Mouse (Mus musculus) forebrain, embryonic 16.5 days (tissue): ENCODE measurements around the gene Klhl26. TPM values are rescaled to one million over a fixed set of nuclear protein-coding genes. Genes with fewer than 3 reads are reported as not detected.

Experiments used
- ATAC-seq: fragments of 200-750 bp; cut with Nextera tagmentation; 2 replicates; pipeline ENCODE4 v1.8.0; 2017; ENCODE audit warnings: mild to moderate bottlenecking, moderate library complexity
- H3K27ac ChIP-seq: fragments of 300-500 bp; sonication (generic); 2 replicates; pipeline ENCODE4 v1.5.1; 2014; ENCODE audit warnings: low read length, control low read depth
- H3K27me3 ChIP-seq: fragments of 300-500 bp; sonication (generic); replicated peaks from 2 replicates; pipeline ENCODE4 v1.6.1; 2014; ENCODE audit warnings: low read length; ENCODE audit not compliant: control insufficient read depth, insufficient read depth
- H3K36me3 ChIP-seq: fragments of 300-500 bp; sonication (generic); 2 replicates; pipeline ENCODE4 v1.6.1; 2014; ENCODE audit not compliant: control insufficient read depth, insufficient read depth
- H3K4me1 ChIP-seq: fragments of 300-500 bp; sonication (generic); replicated peaks from 2 replicates; pipeline ENCODE4 v1.6.1; 2014; ENCODE audit warnings: low read length; ENCODE audit not compliant: control insufficient read depth, insufficient read depth
- H3K4me2 ChIP-seq: fragments of 300-500 bp; sonication (generic); 2 replicates; pipeline ENCODE4 v1.6.1; 2014; ENCODE audit warnings: mild to moderate bottlenecking, low read length, control low read depth
- H3K4me3 ChIP-seq: fragments of 300-500 bp; sonication (generic); replicated peaks from 2 replicates; pipeline ENCODE4 v1.5.1; 2014; ENCODE audit warnings: mild to moderate bottlenecking, low read length, control low read depth
- H3K9ac ChIP-seq: fragments of 300-500 bp; sonication (generic); replicated peaks from 2 replicates; pipeline ENCODE4 v1.6.1; 2014; ENCODE audit warnings: low read depth, low read length, control low read depth
- H3K9me3 ChIP-seq: fragments of 300-500 bp; sonication (generic); 2 replicates; pipeline ENCODE4 v1.6.1; 2016; ENCODE audit warnings: low read length; ENCODE audit not compliant: control insufficient read depth
- WGBS: fragments of 180-500 bp; shearing (Covaris S2); extraction: QIAGEN DNeasy Blood & Tissue Kit; methylation state at CpG from one replicate; pipeline ENCODE4 v1.1.7; 2014; 5-methylcytosine and 5-hydroxymethylcytosine counted together
- polyA plus RNA-seq: library from polyadenylated mRNA; unstranded; fragments of >200 nt; fragmentation: Nextera tagmentation; extraction: Ambion mirVana; gene quantifications from 2 replicates; pipeline ENCODE4 v1.2.1, GENCODE M21; 2015

Klhl26 gene
- polyA plus RNA-seq, 1 experiment from 2014 or later: 26.2 TPM

GRCm38 (mm10) chr8:70421349-70422104, 55.2 kb downstream of the Klhl26 start:
- no peak for ATAC-seq
- no peaks in the 10 kb centered on the region for H3K27me3 ChIP-seq
- no peaks in the 10 kb centered on the region for H3K9me3 ChIP-seq
- no peak overlapping the region for H3K27ac ChIP-seq
- 82% methylated on average over 18 of the region's 18 CpGs for WGBS
- peaks cover 18% of the 10 kb centered on the region for H3K4me1 ChIP-seq
- no peak overlapping the region for H3K9ac ChIP-seq
- H3K4me3 ChIP-seq: no peak overlapping the region
- H3K36me3 ChIP-seq: no peaks in the 10 kb centered on the region
- no peak overlapping the region for H3K4me2 ChIP-seq

- H3K27me3 ChIP-seq: no peaks in the 10 kb centered on the region
- H3K4me2 ChIP-seq: no peak overlapping the region
- H3K36me3 ChIP-seq: no peaks in the 10 kb centered on the region
- no peak overlapping the region for H3K27ac ChIP-seq
- H3K4me3 ChIP-seq: no peak overlapping the region
- H3K4me1 ChIP-seq: peaks cover 23% of the 10 kb centered on the region
- H3K9ac ChIP-seq: no peak overlapping the region
- H3K9me3 ChIP-seq: no peaks in the 10 kb centered on the region
- ATAC-seq: no peak
- WGBS: 81% methylated on average over 11 of the region's 11 CpGs
Measured at GRCm38 (mm10) chr8:70419879-70420643, 56.7 kb downstream of the Klhl26 start.

- Histone ChIP-seq H3K4me1 (peaks cover 23% of the 10 kb centered on the region), H3K9me3 (no peaks in the 10 kb centered on the region), H3K36me3 (no peaks in the 10 kb centered on the region), H3K4me2 (no peak overlapping the region), H3K27ac (no peak overlapping the region), H3K4me3 (no peak overlapping the region), H3K27me3 (no peaks in the 10 kb centered on the region), H3K9ac (no peak overlapping the region)
- peak; percentile 54; the same call in 1 of the 2 replicates for ATAC-seq
- 39% methylated on average over 14 of the region's 14 CpGs for WGBS
Measured at GRCm38 (mm10) chr8:70418954-70419353, 57.8 kb downstream of the Klhl26 start.

GRCm38 (mm10) chr8:70417914-70418313, 58.9 kb downstream of the Klhl26 start:
- no peak overlapping the region for H3K9ac ChIP-seq
- H3K4me3 ChIP-seq: no peak overlapping the region
- no peak overlapping the region for H3K4me2 ChIP-seq
- H3K27ac ChIP-seq: no peak overlapping the region
- H3K4me1 ChIP-seq: peaks cover 23% of the 10 kb centered on the region
- H3K36me3 ChIP-seq: no peaks in the 10 kb centered on the region
- WGBS: 37% methylated on average over 10 of the region's 10 CpGs
- H3K9me3 ChIP-seq: no peaks in the 10 kb centered on the region
- ATAC-seq: no peak
- H3K27me3 ChIP-seq: no peaks in the 10 kb centered on the region

GRCm38 (mm10) chr8:70416941-70417340, 59.8 kb downstream of the Klhl26 start:
- 36% methylated on average over 6 of the region's 6 CpGs for WGBS
- H3K9ac ChIP-seq: no peak overlapping the region

GRCm38 (mm10) chr8:70415540-70416451, 61.0 kb downstream of the Klhl26 start:
- Histone ChIP-seq H3K4me1 (peaks cover 23% of the 10 kb centered on the region), H3K27ac (no peak overlapping the region), H3K9ac (no peak overlapping the region), H3K9me3 (no peaks in the 10 kb centered on the region), H3K36me3 (no peaks in the 10 kb centered on the region), H3K4me3 (no peak overlapping the region), H3K27me3 (no peaks in the 10 kb centered on the region), H3K4me2 (no peak overlapping the region)
- ATAC-seq: peak; percentile 51; the same call in 1 of the 2 replicates
- 68% methylated on average over 8 of the region's 8 CpGs for WGBS

More at GRCm38 (mm10) chr8:70416941-70417340, 59.8 kb downstream of the Klhl26 start:
- ATAC-seq: no peak
- H3K36me3 ChIP-seq: no peaks in the 10 kb centered on the region
- no peak overlapping the region for H3K4me3 ChIP-seq
- no peak overlapping the region for H3K4me2 ChIP-seq
- no peak overlapping the region for H3K27ac ChIP-seq
- H3K4me1 ChIP-seq: peaks cover 23% of the 10 kb centered on the region
- no peaks in the 10 kb centered on the region for H3K9me3 ChIP-seq
- H3K27me3 ChIP-seq: no peaks in the 10 kb centered on the region

GRCm38 (mm10) chr8:70414310-70414946, 62.3 kb downstream of the Klhl26 start:
- H3K27me3 ChIP-seq: no peaks in the 10 kb centered on the region
- peaks cover 25% of the 10 kb centered on the region for H3K4me1 ChIP-seq
- H3K36me3 ChIP-seq: no peaks in the 10 kb centered on the region
- H3K9ac ChIP-seq: no peak overlapping the region
- H3K4me3 ChIP-seq: no peak overlapping the region
- H3K9me3 ChIP-seq: no peaks in the 10 kb centered on the region
- WGBS: 91% methylated on average over 6 of the region's 6 CpGs
- H3K4me2 ChIP-seq: no peak overlapping the region
- no peak for ATAC-seq
- no peak overlapping the region for H3K27ac ChIP-seq

- no peaks in the 10 kb centered on the region for H3K36me3 ChIP-seq
- H3K4me3 ChIP-seq: no peak overlapping the region
- no peak overlapping the region for H3K27ac ChIP-seq
- H3K27me3 ChIP-seq: no peaks in the 10 kb centered on the region
- ATAC-seq: no peak
- H3K9ac ChIP-seq: no peak overlapping the region
- H3K9me3 ChIP-seq: no peaks in the 10 kb centered on the region
- WGBS: 97% methylated on average over 5 of the region's 5 CpGs
- H3K4me1 ChIP-seq: peaks cover 17% of the 10 kb centered on the region
- no peak overlapping the region for H3K4me2 ChIP-seq
Measured at GRCm38 (mm10) chr8:70410281-70410680, 66.5 kb downstream of the Klhl26 start.
